Mouse (Mus musculus) kidney, embryonic 14.5 days (tissue): ENCODE measurements at regions not wholly inside any gene's neighbourhood (a gene's known extent, or its start where the extent isn't known, plus 50 kb on each side); places are given as distances from the start of the nearest gene placed in this dataset.

Experiments used
- ATAC-seq: fragments of 200-750 bp; cut with Nextera tagmentation; 2 replicates; pipeline ENCODE4 v1.8.0; 2017; ENCODE audit warnings: moderate number of reproducible peaks, mild to moderate bottlenecking, moderate TSS enrichment, moderate library complexity; ENCODE audit not compliant: low FRiP score, low TSS enrichment
- H3K27ac ChIP-seq: fragments of 300-500 bp; sonication (generic); 2 replicates; pipeline ENCODE4 v1.5.1; 2014; ENCODE audit warnings: low read depth, mild to moderate bottlenecking, low read length, moderate library complexity, mixed read lengths
- H3K27me3 ChIP-seq: fragments of 300-500 bp; sonication (generic); 2 replicates; pipeline ENCODE4 v1.6.1; 2014; ENCODE audit warnings: mild to moderate bottlenecking, low read length; ENCODE audit not compliant: control insufficient read depth, insufficient read depth
- H3K36me3 ChIP-seq: fragments of 300-500 bp; sonication (generic); 2 replicates; pipeline ENCODE4 v1.6.1; 2014; ENCODE audit warnings: low read length, mixed read lengths; ENCODE audit not compliant: control insufficient read depth, insufficient read depth
- H3K4me1 ChIP-seq: fragments of 300-500 bp; sonication (generic); 2 replicates; pipeline ENCODE4 v1.6.1; 2014; ENCODE audit warnings: low read length, mixed read lengths; ENCODE audit not compliant: control insufficient read depth, insufficient read depth
- H3K4me2 ChIP-seq: fragments of 300-500 bp; sonication (generic); replicated peaks from 2 replicates; pipeline ENCODE4 v1.6.1; 2014; ENCODE audit warnings: low read depth, mild to moderate bottlenecking, low read length
- H3K4me3 ChIP-seq: fragments of 300-500 bp; sonication (generic); 2 replicates; pipeline ENCODE4 v1.5.1; 2014; ENCODE audit warnings: mild to moderate bottlenecking, low read length
- H3K9ac ChIP-seq: fragments of 300-500 bp; sonication (generic); 2 replicates; pipeline ENCODE4 v1.6.1; 2014; ENCODE audit warnings: low read depth, mild to moderate bottlenecking, low read length, moderate library complexity
- H3K9me3 ChIP-seq: fragments of 300-500 bp; sonication (generic); 2 replicates; pipeline ENCODE4 v1.6.1; 2016; ENCODE audit warnings: low read length; ENCODE audit not compliant: control insufficient read depth
- WGBS: fragments of 180-500 bp; shearing (Covaris S2); extraction: QIAGEN DNeasy Blood & Tissue Kit; methylation state at CpG from one replicate; pipeline ENCODE4 v1.1.7; 2014; 5-methylcytosine and 5-hydroxymethylcytosine counted together

- H3K4me3 ChIP-seq: no peak overlapping the region
- no peaks in the 10 kb centered on the region for H3K36me3 ChIP-seq
- H3K9ac ChIP-seq: no peak overlapping the region
- WGBS: 67% methylated on average over 11 of the region's 11 CpGs
- H3K4me1 ChIP-seq: peaks cover 24% of the 10 kb centered on the region
- H3K27ac ChIP-seq: no peak overlapping the region
- ATAC-seq: no peak
- no peak overlapping the region for H3K4me2 ChIP-seq
- H3K27me3 ChIP-seq: no peaks in the 10 kb centered on the region
- no peaks in the 10 kb centered on the region for H3K9me3 ChIP-seq
Measured at GRCm38 (mm10) chr13:44212936-44213335, 428.4 kb downstream of the Cd83 start.

- H3K4me3 ChIP-seq: no peak overlapping the region
- H3K27me3 ChIP-seq: no peaks in the 10 kb centered on the region
- H3K36me3 ChIP-seq: no peaks in the 10 kb centered on the region
- H3K4me1 ChIP-seq: peaks cover 19% of the 10 kb centered on the region
- ATAC-seq: 0 out of 2 replicates have a peak, but pooled peaks have one; percentile 53
- WGBS: 40% methylated on average over 8 of the region's 8 CpGs
- no peak overlapping the region for H3K9ac ChIP-seq
- no peaks in the 10 kb centered on the region for H3K9me3 ChIP-seq
- no peak overlapping the region for H3K4me2 ChIP-seq
- H3K27ac ChIP-seq: no peak overlapping the region
Measured at GRCm38 (mm10) chr13:44218266-44218665, 433.7 kb downstream of the Cd83 start.

GRCm38 (mm10) chr13:44221721-44222120 lies 437.1 kb downstream of the Cd83 start:
- Histone ChIP-seq H3K27me3 (no peaks in the 10 kb centered on the region), H3K4me3 (no peak overlapping the region), H3K36me3 (no peaks in the 10 kb centered on the region), H3K27ac (no peak overlapping the region), H3K4me1 (peaks cover 10% of the 10 kb centered on the region), H3K9ac (no peak overlapping the region), H3K9me3 (peaks cover 13% of the 10 kb centered on the region), H3K4me2 (no peak overlapping the region)
- WGBS: 11% methylated on average over 5 of the region's 5 CpGs
- peak; percentile 50; the same call in 1 of the 2 replicates for ATAC-seq

- Histone ChIP-seq H3K27me3 (no peaks in the 10 kb centered on the region), H3K9ac (no peak overlapping the region), H3K4me3 (no peak overlapping the region), H3K36me3 (no peaks in the 10 kb centered on the region), H3K4me1 (peaks cover 10% of the 10 kb centered on the region), H3K9me3 (peaks cover 13% of the 10 kb centered on the region), H3K27ac (no peak overlapping the region), H3K4me2 (no peak overlapping the region)
- ATAC-seq: no peak
Measured at GRCm38 (mm10) chr13:44222335-44222734, 437.8 kb downstream of the Cd83 start.

DNA sequence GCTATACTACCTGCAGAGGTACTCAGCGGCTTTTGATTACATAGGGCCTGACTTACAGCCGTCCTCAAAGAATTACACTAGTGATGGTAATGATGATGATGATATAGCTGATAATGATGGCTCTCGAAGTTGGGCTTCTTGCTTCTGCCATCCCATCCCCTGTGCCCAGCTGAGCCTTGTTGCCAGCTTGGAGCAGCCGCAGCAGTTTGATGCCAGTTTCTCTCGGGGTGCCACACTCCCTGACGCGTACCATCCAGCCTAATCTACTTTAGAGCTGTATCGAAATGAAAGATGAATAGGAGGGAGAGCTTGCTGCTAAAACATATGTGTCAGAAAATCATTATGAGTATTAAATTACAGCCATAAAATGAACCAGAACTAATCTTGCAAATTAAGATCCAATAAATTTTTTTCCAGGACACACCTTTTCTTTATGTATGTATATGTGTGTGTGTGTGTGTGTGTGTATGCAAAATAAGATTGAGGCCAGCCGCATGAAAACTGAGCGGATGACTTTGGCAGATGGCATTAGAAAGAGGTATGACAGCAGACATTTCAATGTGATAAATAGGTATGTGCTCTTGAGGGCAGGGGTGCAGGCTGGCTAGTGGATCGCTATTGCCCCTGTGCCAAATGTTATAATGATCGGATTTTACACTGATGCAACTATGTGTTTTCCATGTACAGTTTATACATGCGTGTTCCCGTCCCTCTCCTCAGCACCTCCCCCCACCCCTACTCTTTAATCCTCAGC lies 443.3 kb downstream of the Cd83 start:
- H3K27ac ChIP-seq: no peak overlapping the region
- H3K9me3 ChIP-seq: peaks cover 13% of the 10 kb centered on the region
- H3K4me1 ChIP-seq: peaks cover 28% of the 10 kb centered on the region
- H3K27me3 ChIP-seq: no peaks in the 10 kb centered on the region
- H3K4me3 ChIP-seq: no peak overlapping the region
- no peak for ATAC-seq
- H3K9ac ChIP-seq: no peak overlapping the region
- WGBS: 81% methylated on average over 14 of the region's 14 CpGs
- no peaks in the 10 kb centered on the region for H3K36me3 ChIP-seq
- H3K4me2 ChIP-seq: no peak overlapping the region

DNA sequence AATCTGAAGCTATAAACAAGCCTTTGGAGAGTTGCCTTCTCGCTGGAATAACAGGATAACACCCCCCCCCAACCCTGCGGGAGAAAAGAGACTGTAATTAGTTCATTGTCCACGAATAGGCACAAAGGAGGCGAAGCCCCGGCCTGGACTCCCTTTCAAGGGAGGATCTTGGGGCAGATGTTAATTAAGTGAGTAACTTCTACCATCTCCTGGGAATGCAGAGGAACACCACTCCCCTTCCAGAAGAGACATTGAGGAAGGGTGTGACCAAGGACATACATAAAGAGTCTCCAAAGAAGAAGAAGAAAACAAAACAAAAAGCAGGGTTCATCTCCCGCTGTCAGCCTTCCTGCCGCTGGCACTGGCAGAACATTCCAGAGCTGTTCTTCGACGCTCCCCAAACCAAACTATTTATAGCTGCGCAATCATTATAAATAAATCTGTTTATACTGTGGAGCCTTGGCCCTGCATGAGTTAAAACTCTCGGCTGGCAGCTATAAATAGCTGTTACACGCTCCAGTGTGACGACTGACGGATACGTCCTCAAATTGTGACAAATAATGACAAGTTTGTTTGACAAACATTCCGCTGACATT lies 444.1 kb downstream of the Cd83 start:
- H3K4me2 ChIP-seq: peak overlapping the region; percentile 22
- peaks cover 28% of the 10 kb centered on the region for H3K4me1 ChIP-seq
- peaks cover 13% of the 10 kb centered on the region for H3K9me3 ChIP-seq
- no peak overlapping the region for H3K9ac ChIP-seq
- ATAC-seq: no peak
- no peaks in the 10 kb centered on the region for H3K27me3 ChIP-seq
- H3K27ac ChIP-seq: no peak overlapping the region
- no peak overlapping the region for H3K4me3 ChIP-seq
- WGBS: 14% methylated on average over 16 of the region's 16 CpGs
- H3K36me3 ChIP-seq: no peaks in the 10 kb centered on the region

DNA sequence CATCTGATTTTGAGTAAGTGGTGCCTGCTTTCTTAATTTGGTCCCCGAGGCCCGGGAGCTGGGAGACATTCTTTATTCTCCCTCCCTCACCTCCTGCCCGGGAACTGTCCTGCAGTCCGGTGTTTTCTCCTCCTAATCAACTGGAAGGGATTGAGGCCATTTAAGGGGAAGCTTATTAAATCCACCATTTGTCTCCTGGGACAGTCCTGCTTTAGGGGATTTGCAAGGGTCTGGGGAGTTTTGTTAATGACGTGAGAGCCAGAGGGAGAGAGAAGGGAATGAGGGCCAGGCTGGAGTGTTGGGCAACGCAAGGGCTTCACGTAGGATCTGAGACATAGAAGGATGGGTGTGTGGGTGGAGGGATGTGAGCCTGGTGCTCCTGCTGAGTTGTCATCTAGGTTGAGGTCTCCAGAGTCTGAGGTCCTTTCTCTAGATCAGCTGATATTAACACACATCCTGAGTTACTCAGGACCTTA lies 444.6 kb downstream of the Cd83 start:
- H3K36me3 ChIP-seq: no peaks in the 10 kb centered on the region
- no peaks in the 10 kb centered on the region for H3K27me3 ChIP-seq
- peaks cover 10% of the 10 kb centered on the region for H3K9me3 ChIP-seq
- ATAC-seq: no peak
- 11% methylated on average over 7 of the region's 7 CpGs for WGBS
- no peak overlapping the region for H3K4me3 ChIP-seq
- peaks cover 28% of the 10 kb centered on the region for H3K4me1 ChIP-seq
- H3K4me2 ChIP-seq: peak overlapping the region; percentile 22
- H3K9ac ChIP-seq: no peak overlapping the region
- H3K27ac ChIP-seq: no peak overlapping the region

DNA sequence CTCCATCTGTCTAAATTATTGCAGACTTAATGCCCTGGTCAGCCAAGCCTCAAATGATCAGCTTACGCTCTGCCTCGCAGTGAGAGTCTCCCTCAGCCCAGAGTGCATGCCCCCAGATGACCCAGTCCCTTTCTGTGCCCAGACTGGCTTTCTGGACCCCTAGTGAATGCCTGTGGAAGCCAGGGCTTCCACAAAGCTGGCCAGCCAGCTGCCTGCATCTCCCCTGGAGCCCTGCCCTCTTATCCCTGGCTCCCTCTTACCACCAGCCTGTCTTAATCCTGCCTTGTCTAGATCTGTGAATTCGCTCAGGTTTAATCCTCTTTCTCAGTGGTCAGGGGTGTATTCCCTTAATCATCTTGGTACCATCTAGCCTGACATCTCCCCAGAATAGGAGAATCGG lies 446.8 kb downstream of the Cd83 start:
- no peak overlapping the region for H3K4me3 ChIP-seq
- no peak overlapping the region; the same call in 1 of the 2 replicates for H3K27ac ChIP-seq
- no peaks in the 10 kb centered on the region for H3K27me3 ChIP-seq
- H3K9me3 ChIP-seq: no peaks in the 10 kb centered on the region
- no peaks in the 10 kb centered on the region for H3K36me3 ChIP-seq
- H3K9ac ChIP-seq: no peak overlapping the region
- peaks cover 28% of the 10 kb centered on the region for H3K4me1 ChIP-seq
- no peak for ATAC-seq
- WGBS: 48% methylated on average over 4 of the region's 4 CpGs
- no peak overlapping the region for H3K4me2 ChIP-seq
